Mouse (Mus musculus) CH12.LX (cell line): ENCODE data around the gene Eif4e.

Experiments used
- CTCF ChIP-seq, 2 experiments: IDR thresholded peaks in 1 of 2; conservative IDR thresholded peaks in 1 of 2; 2 replicates each; pipeline ENCODE4 v1.5.1; 2011 to 2012; ENCODE audit warnings: low read depth in 2 of 2, low read length in 2 of 2, improper control_type of control experiment in 1 of 2, inconsistent platforms in 1 of 2, mild to moderate bottlenecking in 1 of 2, moderate library complexity in 1 of 2
- EP300 ChIP-seq: IDR thresholded peaks from 2 replicates; pipeline ENCODE4 v1.6.1; 2011; ENCODE audit warnings: low read length, improper control_type of control experiment

GRCm38 (mm10) chr3:138526916-138527666 is 1.1 kb downstream of the Eif4e start:
- TF ChIP-seq CTCF (conservative IDR thresholded peaks at IDR 0.05 in 1 of 2, IDR thresholded peaks at IDR 0.05 in 1 of 2; ENCODE audit: low read depth in 2 of 2, low read length in 2 of 2) (no peak), EP300 (no peak)
